Mouse (Mus musculus): Measurements from ENCODE around the gene Rnd2. TPM values are rescaled to one million over a fixed set of nuclear protein-coding genes. Genes with fewer than 3 reads are reported as not detected.

The Rnd2 gene
- 155 and 197 TPM in 2 replicates for polyA plus RNA-seq (2015; fragmentation: Nextera tagmentation; extraction: Ambion mirVana)

GRCm38 (mm10) chr11:101464211-101465100, at the start of gene Rnd2:
Rnd2 (plus strand) TSS chr11:101464999.
- H3K27me3 ChIP-seq = no peaks in the 10 kb centered on the region
- WGBS = 16% methylated on average over 12 of the region's 12 CpGs
- peak within 1 kb of the TSS; percentile 76 for H3K4me2 ChIP-seq
- peaks cover 49% of the 10 kb centered on the region for H3K4me1 ChIP-seq
- ATAC-seq = no peak
- peak within 1 kb of the TSS; percentile 75 for H3K9ac ChIP-seq
- peak within 1 kb of the TSS; percentile 77 for H3K27ac ChIP-seq
- H3K9me3 ChIP-seq (replicated peaks) = no peaks in the 10 kb centered on the region
- peaks cover 36% of the 10 kb centered on the region for H3K36me3 ChIP-seq (ENCODE audit: poor library complexity, severe bottlenecking)
- H3K4me3 ChIP-seq = peak within 1 kb of the TSS; percentile 88

GRCm38 (mm10) chr11:101415306-101415705, 49.5 kb upstream of the Rnd2 start:
- 89% methylated on average over 2 of the region's 2 CpGs for WGBS
- no peak overlapping the region for H3K9ac ChIP-seq
- H3K9me3 ChIP-seq (replicated peaks) = no peaks in the 10 kb centered on the region
- H3K4me3 ChIP-seq = no peak overlapping the region
- H3K36me3 ChIP-seq (ENCODE audit: poor library complexity, severe bottlenecking) = peaks cover 37% of the 10 kb centered on the region
- no peak overlapping the region for H3K4me2 ChIP-seq
- no peak for ATAC-seq
- H3K4me1 ChIP-seq = peaks cover 8% of the 10 kb centered on the region
- H3K27me3 ChIP-seq = no peaks in the 10 kb centered on the region
- H3K27ac ChIP-seq = no peak overlapping the region

- 2% methylated on average over 11 of the region's 11 CpGs for WGBS
- Histone ChIP-seq H3K27ac (peak overlapping the region; percentile 72), H3K36me3 (ENCODE audit: poor library complexity, severe bottlenecking) (peaks cover 25% of the 10 kb centered on the region), H3K4me2 (peak overlapping the region; percentile 81), H3K4me3 (peak overlapping the region; percentile 81), H3K27me3 (no peaks in the 10 kb centered on the region), H3K4me1 (peaks cover 8% of the 10 kb centered on the region), H3K9ac (peak overlapping the region; percentile 82), H3K9me3 (replicated peaks) (no peaks in the 10 kb centered on the region)
- peak; percentile 46; the same call in 1 of the 2 replicates for ATAC-seq
These were observed 48.2 kb upstream of the Rnd2 start for GRCm38 (mm10) chr11:101416433-101417100.

GRCm38 (mm10) chr11:101417101-101417855, 47.5 kb upstream of the Rnd2 start, which contains the start of gene Aarsd1:
Aarsd1 (minus strand) TSS chr11:101417615.
- Histone ChIP-seq H3K4me2 (peak within 1 kb of the TSS; percentile 81), H3K27ac (peak within 1 kb of the TSS; percentile 72), H3K27me3 (no peaks in the 10 kb centered on the region), H3K4me3 (peak within 1 kb of the TSS; percentile 81), H3K36me3 (ENCODE audit: poor library complexity, severe bottlenecking) (peaks cover 18% of the 10 kb centered on the region), H3K9me3 (replicated peaks) (no peaks in the 10 kb centered on the region), H3K9ac (peak within 1 kb of the TSS; percentile 82), H3K4me1 (peaks cover 8% of the 10 kb centered on the region)
- peak; percentile 87 for ATAC-seq
- WGBS = under 1% methylated on average over 45 of the region's 45 CpGs

GRCm38 (mm10) chr11:101418991-101419390, 45.8 kb upstream of the Rnd2 start:
- no peaks in the 10 kb centered on the region for H3K9me3 ChIP-seq (replicated peaks)
- 59% methylated on average over 6 of the region's 6 CpGs for WGBS
- H3K4me2 ChIP-seq = no peak overlapping the region
- no peak overlapping the region for H3K4me3 ChIP-seq
- H3K4me1 ChIP-seq = peaks cover 10% of the 10 kb centered on the region
- no peak overlapping the region for H3K27ac ChIP-seq
- H3K36me3 ChIP-seq (ENCODE audit: poor library complexity, severe bottlenecking) = peaks cover under 1% of the 10 kb centered on the region; the same call in 1 of the 2 replicates
- no peak overlapping the region for H3K9ac ChIP-seq
- no peak for ATAC-seq
- H3K27me3 ChIP-seq = peaks cover 4% of the 10 kb centered on the region

GRCm38 (mm10) chr11:101419610-101420009, 45.2 kb upstream of the Rnd2 start:
- H3K27me3 ChIP-seq = peaks cover 4% of the 10 kb centered on the region
- H3K4me2 ChIP-seq = no peak overlapping the region
- peaks cover 16% of the 10 kb centered on the region for H3K4me1 ChIP-seq
- no peak overlapping the region for H3K27ac ChIP-seq
- H3K36me3 ChIP-seq (ENCODE audit: poor library complexity, severe bottlenecking) = no peaks in the 10 kb centered on the region
- H3K4me3 ChIP-seq = no peak overlapping the region
- WGBS = 15% methylated on average over 3 of the region's 3 CpGs
- no peak overlapping the region for H3K9ac ChIP-seq
- no peak for ATAC-seq
- H3K9me3 ChIP-seq (replicated peaks) = no peaks in the 10 kb centered on the region

- 90% methylated on average over 5 of the region's 5 CpGs for WGBS
- Histone ChIP-seq H3K4me1 (peaks cover 16% of the 10 kb centered on the region), H3K4me3 (no peak overlapping the region), H3K4me2 (no peak overlapping the region), H3K27ac (no peak overlapping the region), H3K9me3 (replicated peaks) (no peaks in the 10 kb centered on the region), H3K27me3 (peaks cover 4% of the 10 kb centered on the region), H3K36me3 (ENCODE audit: poor library complexity, severe bottlenecking) (no peaks in the 10 kb centered on the region), H3K9ac (no peak overlapping the region)
- ATAC-seq = no peak
These were observed 44.7 kb upstream of the Rnd2 start for GRCm38 (mm10) chr11:101420148-101420547.

- H3K36me3 ChIP-seq (ENCODE audit: poor library complexity, severe bottlenecking) = peaks cover 1% of the 10 kb centered on the region
- peak within 1 kb of the TSS; percentile 91 for H3K9ac ChIP-seq
- H3K27ac ChIP-seq = peak within 1 kb of the TSS; percentile 84
- H3K27me3 ChIP-seq = peaks cover 4% of the 10 kb centered on the region
- H3K9me3 ChIP-seq (replicated peaks) = no peaks in the 10 kb centered on the region
- H3K4me1 ChIP-seq = peaks cover 25% of the 10 kb centered on the region
- H3K4me2 ChIP-seq = peak within 1 kb of the TSS; percentile 96
- ATAC-seq = no peak; the same call in 1 of the 2 replicates
- WGBS = 6% methylated on average over 23 of the region's 23 CpGs
- peak within 1 kb of the TSS; percentile 99 for H3K4me3 ChIP-seq
These were observed 40.5 kb upstream of the Rnd2 start, which contains the start of gene Gm27029 for GRCm38 (mm10) chr11:101424105-101424851. Gm27029 (minus strand) TSS chr11:101424796.

GRCm38 (mm10) chr11:101424925-101425813, 39.6 kb upstream of the Rnd2 start, which contains the start of the genes Rundc1 and Ptges3l:
Rundc1 (plus strand) TSS chr11:101425085.
Ptges3l (minus strand) TSS chr11:101425333.
- WGBS = 1% methylated on average over 80 of the region's 81 CpGs
- Histone ChIP-seq H3K4me2 (peak within 1 kb of the TSS; percentile 96), H3K4me1 (peaks cover 25% of the 10 kb centered on the region), H3K27ac (peak within 1 kb of the TSS; percentile 84), H3K27me3 (peaks cover 4% of the 10 kb centered on the region), H3K9me3 (replicated peaks) (no peaks in the 10 kb centered on the region), H3K4me3 (peak within 1 kb of the TSS; percentile 99), H3K36me3 (ENCODE audit: poor library complexity, severe bottlenecking) (peaks cover 10% of the 10 kb centered on the region), H3K9ac (peak within 1 kb of the TSS; percentile 91)
- ATAC-seq = peak; percentile 97

- Histone ChIP-seq H3K27ac (no peak overlapping the region), H3K4me2 (peak overlapping the region; percentile 96), H3K27me3 (peaks cover 4% of the 10 kb centered on the region), H3K9ac (peak overlapping the region; percentile 91), H3K4me1 (peaks cover 25% of the 10 kb centered on the region), H3K36me3 (ENCODE audit: poor library complexity, severe bottlenecking) (peaks cover 20% of the 10 kb centered on the region), H3K9me3 (replicated peaks) (no peaks in the 10 kb centered on the region), H3K4me3 (peak overlapping the region; percentile 99)
- ATAC-seq = no peak
- 69% methylated on average over 8 of the region's 8 CpGs for WGBS
These were observed 38.6 kb upstream of the Rnd2 start for GRCm38 (mm10) chr11:101426165-101426564.
